Mouse (Mus musculus): Measurements from ENCODE around the gene Stk40. TPM values are rescaled to one million over a fixed set of nuclear protein-coding genes. Genes with fewer than 3 reads are reported as not detected.

Gene Stk40
- polyA plus RNA-seq, 1 experiment from 2014 or later = 19.0 TPM

- ATAC-seq (ENCODE audit: low FRiP score) (no peak; the same call in none of the 2 replicates), DNase-seq (ENCODE audit: low spot score) (no peak)
- H3K9me3 ChIP-seq (ENCODE audit: control insufficient read depth, low read length) = no peaks in the 10 kb centered on the region
- no peaks in the 10 kb centered on the region for H3K36me3 ChIP-seq (ENCODE audit: control insufficient read depth, insufficient read depth, low read length)
- peaks cover 4% of the 10 kb centered on the region; the same call in 1 of the 2 replicates for H3K4me1 ChIP-seq (replicated peaks; ENCODE audit: control insufficient read depth, insufficient read depth, low read length)
- no peaks in the 10 kb centered on the region for H3K27me3 ChIP-seq (ENCODE audit: control insufficient read depth, insufficient read depth, low read length)
- peak overlapping the region; percentile 87 for H3K9ac ChIP-seq (ENCODE audit: low read depth, low read length)
- WGBS = 4% methylated on average over 26 of the region's 34 CpGs
- H3K27ac ChIP-seq (ENCODE audit: low read depth, low read length) = 0 out of 2 replicates have a peak overlapping the region, but pooled peaks have one; percentile 30
- peak overlapping the region; percentile 93 for H3K4me2 ChIP-seq (replicated peaks; ENCODE audit: low read depth, low read length)
- peak overlapping the region; percentile 94 for H3K4me3 ChIP-seq (ENCODE audit: low read depth, low read length)
These were observed 711 bp downstream of the Stk40 start for GRCm38 (mm10) chr4:126104261-126105075.

GRCm38 (mm10) chr4:126105131-126105783 is 1.5 kb downstream of the Stk40 start:
- H3K27ac ChIP-seq (ENCODE audit: low read depth, low read length) = no peak overlapping the region
- no peak for DNase-seq (ENCODE audit: low spot score)
- H3K9me3 ChIP-seq (ENCODE audit: control insufficient read depth, low read length) = no peaks in the 10 kb centered on the region
- no peak overlapping the region; the same call in 1 of the 2 replicates for H3K9ac ChIP-seq (ENCODE audit: low read depth, low read length)
- no peaks in the 10 kb centered on the region for H3K36me3 ChIP-seq (ENCODE audit: control insufficient read depth, insufficient read depth, low read length)
- H3K4me2 ChIP-seq (replicated peaks; ENCODE audit: low read depth, low read length) = peak overlapping the region; percentile 93
- WGBS = 54% methylated on average over 7 of the region's 7 CpGs
- H3K4me3 ChIP-seq (ENCODE audit: low read depth, low read length) = peak overlapping the region; percentile 94
- no peaks in the 10 kb centered on the region for H3K27me3 ChIP-seq (ENCODE audit: control insufficient read depth, insufficient read depth, low read length)
- ATAC-seq (ENCODE audit: low FRiP score) = no peak
- peaks cover 4% of the 10 kb centered on the region; the same call in 1 of the 2 replicates for H3K4me1 ChIP-seq (replicated peaks; ENCODE audit: control insufficient read depth, insufficient read depth, low read length)

- H3K4me1 ChIP-seq (replicated peaks; ENCODE audit: control insufficient read depth, insufficient read depth, low read length) = peaks cover 14% of the 10 kb centered on the region
- H3K27ac ChIP-seq (ENCODE audit: low read depth, low read length) = no peak overlapping the region; the same call in 1 of the 2 replicates
- H3K4me2 ChIP-seq (replicated peaks; ENCODE audit: low read depth, low read length) = no peak overlapping the region
- H3K36me3 ChIP-seq (ENCODE audit: control insufficient read depth, insufficient read depth, low read length) = no peaks in the 10 kb centered on the region
- H3K27me3 ChIP-seq (ENCODE audit: control insufficient read depth, insufficient read depth, low read length) = no peaks in the 10 kb centered on the region
- DNase-seq (ENCODE audit: low spot score) = no peak
- H3K9ac ChIP-seq (ENCODE audit: low read depth, low read length) = no peak overlapping the region
- ATAC-seq (ENCODE audit: low FRiP score) = no peak
- no peak overlapping the region for H3K4me3 ChIP-seq (ENCODE audit: low read depth, low read length)
- WGBS = 63% methylated on average over 8 of the region's 8 CpGs
- H3K9me3 ChIP-seq (ENCODE audit: control insufficient read depth, low read length) = no peaks in the 10 kb centered on the region
These were observed 4.4 kb downstream of the Stk40 start for GRCm38 (mm10) chr4:126108061-126108740.

GRCm38 (mm10) chr4:126109613-126110373 is 6.0 kb downstream of the Stk40 start:
- Histone ChIP-seq H3K4me3 (ENCODE audit: low read depth, low read length) (no peak overlapping the region), H3K36me3 (ENCODE audit: control insufficient read depth, insufficient read depth, low read length) (no peaks in the 10 kb centered on the region), H3K4me2 (replicated peaks; ENCODE audit: low read depth, low read length) (no peak overlapping the region), H3K9ac (ENCODE audit: low read depth, low read length) (no peak overlapping the region), H3K27me3 (ENCODE audit: control insufficient read depth, insufficient read depth, low read length) (no peaks in the 10 kb centered on the region), H3K4me1 (replicated peaks; ENCODE audit: control insufficient read depth, insufficient read depth, low read length) (peaks cover 15% of the 10 kb centered on the region), H3K27ac (ENCODE audit: low read depth, low read length) (peak overlapping the region; percentile 55; the same call in 1 of the 2 replicates), H3K9me3 (ENCODE audit: control insufficient read depth, low read length) (no peaks in the 10 kb centered on the region)
- DNase-seq (ENCODE audit: low spot score) (no peak), ATAC-seq (ENCODE audit: low FRiP score) (no peak)
- 83% methylated on average over 10 of the region's 10 CpGs for WGBS

DNA sequence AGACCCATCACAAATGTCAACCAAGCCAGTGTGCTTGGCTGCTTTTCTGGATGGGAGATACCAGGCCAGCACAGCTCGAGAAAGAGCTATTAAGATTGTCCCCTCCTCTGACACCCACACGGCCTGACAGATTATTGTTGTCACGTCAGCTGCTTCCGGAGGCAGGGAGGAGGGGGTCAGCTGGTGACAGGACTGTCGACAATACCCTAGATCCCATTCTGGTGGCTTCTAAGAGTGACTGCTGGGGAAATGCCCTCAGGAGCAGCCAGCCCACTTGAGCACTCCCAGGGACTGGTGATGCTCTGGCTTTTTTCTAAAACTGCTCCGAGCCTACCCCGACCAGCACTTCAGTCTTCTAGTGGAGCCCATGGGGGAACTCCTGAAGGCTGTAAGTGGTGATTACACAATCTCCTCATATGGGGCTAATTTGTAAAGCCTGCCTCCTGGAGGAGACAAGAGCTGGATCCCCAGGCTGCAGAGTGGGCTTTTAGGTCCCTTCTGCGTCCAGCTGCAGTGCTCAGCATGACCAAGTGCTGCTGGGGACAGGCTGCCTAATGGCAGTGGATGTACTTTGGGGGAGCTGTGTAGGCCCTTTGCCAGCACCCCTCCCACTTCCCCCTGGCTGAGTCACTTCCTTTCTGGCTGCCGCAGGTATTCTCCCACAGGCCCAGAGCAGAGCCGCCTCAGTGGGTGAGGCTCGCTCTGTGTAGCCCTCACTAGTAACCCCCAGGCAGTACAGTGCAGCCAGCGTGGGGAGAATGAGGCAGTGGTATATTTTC is 6.8 kb downstream of the Stk40 start:
- Histone ChIP-seq H3K27me3 (ENCODE audit: control insufficient read depth, insufficient read depth, low read length) (no peaks in the 10 kb centered on the region), H3K4me2 (replicated peaks; ENCODE audit: low read depth, low read length) (no peak overlapping the region), H3K9ac (ENCODE audit: low read depth, low read length) (peak overlapping the region; percentile 31), H3K36me3 (ENCODE audit: control insufficient read depth, insufficient read depth, low read length) (no peaks in the 10 kb centered on the region), H3K9me3 (ENCODE audit: control insufficient read depth, low read length) (no peaks in the 10 kb centered on the region), H3K4me3 (ENCODE audit: low read depth, low read length) (no peak overlapping the region), H3K4me1 (replicated peaks; ENCODE audit: control insufficient read depth, insufficient read depth, low read length) (peaks cover 12% of the 10 kb centered on the region), H3K27ac (ENCODE audit: low read depth, low read length) (peak overlapping the region; percentile 63)
- peak; percentile 36 for DNase-seq (ENCODE audit: low spot score)
- peak; percentile 64 for ATAC-seq (ENCODE audit: low FRiP score)
- WGBS = 9% methylated on average over 12 of the region's 12 CpGs

- H3K9ac ChIP-seq (ENCODE audit: low read depth, low read length) = peak overlapping the region; percentile 31; the same call in 1 of the 2 replicates
- H3K27ac ChIP-seq (ENCODE audit: low read depth, low read length) = peak overlapping the region; percentile 63
- H3K4me1 ChIP-seq (replicated peaks; ENCODE audit: control insufficient read depth, insufficient read depth, low read length) = peaks cover 12% of the 10 kb centered on the region
- H3K36me3 ChIP-seq (ENCODE audit: control insufficient read depth, insufficient read depth, low read length) = no peaks in the 10 kb centered on the region
- 21% methylated on average over 7 of the region's 7 CpGs for WGBS
- DNase-seq (ENCODE audit: low spot score) = no peak
- no peak overlapping the region for H3K4me3 ChIP-seq (ENCODE audit: low read depth, low read length)
- no peak overlapping the region for H3K4me2 ChIP-seq (replicated peaks; ENCODE audit: low read depth, low read length)
- no peaks in the 10 kb centered on the region for H3K27me3 ChIP-seq (ENCODE audit: control insufficient read depth, insufficient read depth, low read length)
- no peak for ATAC-seq (ENCODE audit: low FRiP score)
- H3K9me3 ChIP-seq (ENCODE audit: control insufficient read depth, low read length) = no peaks in the 10 kb centered on the region
These were observed 7.4 kb downstream of the Stk40 start for GRCm38 (mm10) chr4:126111153-126111549.

DNA sequence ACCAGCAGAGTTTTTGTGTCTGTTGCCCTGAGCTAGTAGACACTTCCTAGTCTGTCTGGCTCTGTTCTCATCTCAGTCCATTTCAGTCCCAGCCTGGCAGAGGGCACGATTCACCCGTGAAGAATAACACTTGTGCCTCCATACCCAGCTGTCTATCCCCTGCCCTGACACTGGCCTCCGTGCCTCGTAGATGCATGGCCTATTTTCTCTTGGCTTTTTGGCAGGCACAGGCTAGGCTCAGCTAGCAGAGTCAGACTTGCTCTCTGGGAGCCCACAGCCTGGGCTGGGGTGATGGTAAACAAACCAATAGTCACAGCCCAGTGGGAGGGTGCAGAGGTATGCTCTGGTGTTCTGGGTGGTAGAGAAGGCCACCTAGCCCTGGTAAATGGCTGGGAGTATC is 9.5 kb downstream of the Stk40 start:
- DNase-seq (ENCODE audit: low spot score) = no peak
- Histone ChIP-seq H3K27ac (ENCODE audit: low read depth, low read length) (no peak overlapping the region), H3K36me3 (ENCODE audit: control insufficient read depth, insufficient read depth, low read length) (no peaks in the 10 kb centered on the region), H3K27me3 (ENCODE audit: control insufficient read depth, insufficient read depth, low read length) (no peaks in the 10 kb centered on the region), H3K4me3 (ENCODE audit: low read depth, low read length) (no peak overlapping the region), H3K9ac (ENCODE audit: low read depth, low read length) (no peak overlapping the region), H3K4me1 (replicated peaks; ENCODE audit: control insufficient read depth, insufficient read depth, low read length) (peaks cover 12% of the 10 kb centered on the region), H3K9me3 (ENCODE audit: control insufficient read depth, low read length) (no peaks in the 10 kb centered on the region), H3K4me2 (replicated peaks; ENCODE audit: low read depth, low read length) (no peak overlapping the region)
- 83% methylated on average over 4 of the region's 4 CpGs for WGBS
- no peak for ATAC-seq (ENCODE audit: low FRiP score)
